Mouse (Mus musculus) thymus, adult 18-20 months (tissue): ENCODE measurements around the gene Pard3.

Experiments
- DNase-seq, 2 experiments: peaks; one replicate each; pipeline ENCODE4 v3.0.0; 2022; ENCODE audit warnings: mixed read lengths in 2 of 2

The Pard3 gene

GRCm38 (mm10) chr8:127250746-127251145 is 187.1 kb downstream of the Pard3 start:
- no peak for DNase-seq

GRCm38 (mm10) chr8:127251476-127251875 is 187.8 kb downstream of the Pard3 start:
- DNase-seq = no peak

- DNase-seq = no peak
Observed at GRCm38 (mm10) chr8:127251985-127252384, 188.3 kb downstream of the Pard3 start.

GRCm38 (mm10) chr8:127254625-127255024 is 190.9 kb downstream of the Pard3 start:
- no peak for DNase-seq

GRCm38 (mm10) chr8:127257086-127257485 is 193.4 kb downstream of the Pard3 start:
- DNase-seq = no peak

GRCm38 (mm10) chr8:127261051-127261450 is 197.4 kb downstream of the Pard3 start:
- DNase-seq = no peak

- DNase-seq = no peak
Observed at GRCm38 (mm10) chr8:127262026-127262425, 198.3 kb downstream of the Pard3 start.

- no peak for DNase-seq
Observed at GRCm38 (mm10) chr8:127262436-127262835, 198.7 kb downstream of the Pard3 start.

- no peak for DNase-seq
Observed at GRCm38 (mm10) chr8:127262926-127263325, 199.2 kb downstream of the Pard3 start.

- no peak for DNase-seq
Observed at GRCm38 (mm10) chr8:127263457-127263856, 199.8 kb downstream of the Pard3 start.

- DNase-seq = no peak
Observed at GRCm38 (mm10) chr8:127264691-127265470, 201.2 kb downstream of the Pard3 start.

GRCm38 (mm10) chr8:127266777-127267176 is 203.1 kb downstream of the Pard3 start:
- no peak for DNase-seq

GRCm38 (mm10) chr8:127268239-127269024 is 204.7 kb downstream of the Pard3 start:
- no peak for DNase-seq

- DNase-seq = no peak
Observed at GRCm38 (mm10) chr8:127269082-127269747, 205.5 kb downstream of the Pard3 start.

GRCm38 (mm10) chr8:127271186-127271585 is 207.5 kb downstream of the Pard3 start:
- DNase-seq = no peak

GRCm38 (mm10) chr8:127280299-127280974 is 216.7 kb downstream of the Pard3 start:
- no peak for DNase-seq

GRCm38 (mm10) chr8:127281035-127281434 is 217.3 kb downstream of the Pard3 start:
- no peak for DNase-seq

- DNase-seq = no peak
Observed at GRCm38 (mm10) chr8:127284462-127285216, 220.9 kb downstream of the Pard3 start.

- no peak for DNase-seq
Observed at GRCm38 (mm10) chr8:127287816-127288215, 224.1 kb downstream of the Pard3 start.

- no peak for DNase-seq
Observed at GRCm38 (mm10) chr8:127292307-127292706, 228.6 kb downstream of the Pard3 start.

- DNase-seq = no peak
Observed at GRCm38 (mm10) chr8:127293025-127293729, 229.5 kb downstream of the Pard3 start.
